Mouse (Mus musculus): ENCODE data around the gene Tacc2. TPM values are rescaled to one million over a fixed set of nuclear protein-coding genes. Genes with fewer than 3 reads are reported as not detected.
A peak's percentile ranks its signal among the peaks of the same experiment; 100 is the strongest.

The Tacc2 gene
- total and polyA plus RNA-seq, 2 experiments: 10.0 to 14.3 TPM

- DNase-seq (ENCODE audit: extremely low read depth, low read depth, low spot score): peak; percentile 75
- Histone ChIP-seq H3K4me1 (ENCODE audit: control insufficient read depth, insufficient read depth, low read length) (no peaks in the 10 kb centered on the region; the same call in 1 of the 2 replicates), H3K36me3 (ENCODE audit: control insufficient read depth, insufficient read depth, low read length) (no peaks in the 10 kb centered on the region), H3K27ac (replicated peaks; ENCODE audit: insufficient read depth, low read depth, low read length) (no peak overlapping the region), H3K79me2 (ENCODE audit: control insufficient read depth, insufficient read depth, low read length) (no peaks in the 10 kb centered on the region), H3K9ac (ENCODE audit: low read depth, low read length) (no peak overlapping the region), H3K27me3 (ENCODE audit: control insufficient read depth, insufficient read depth, low read length) (peaks cover 6% of the 10 kb centered on the region; the same call in 1 of the 2 replicates), H3K4me3 (ENCODE audit: insufficient read depth, low read depth, low read length) (no peak overlapping the region)
- 33% methylated on average over 4 of the region's 4 CpGs for WGBS
- TF ChIP-seq CTCF (IDR thresholded peaks at IDR 0.05; ENCODE audit: low read depth, low read length) (no peak), POLR2A (IDR thresholded peaks at IDR 0.05; ENCODE audit: extremely low read depth, insufficient read depth, low read length) (no peak)
These were observed 210.3 kb downstream of the Tacc2 start for GRCm38 (mm10) chr7:130787537-130787936.

GRCm38 (mm10) chr7:130788950-130789349, 211.7 kb downstream of the Tacc2 start:
- H3K4me1 ChIP-seq (ENCODE audit: control insufficient read depth, insufficient read depth, low read length): no peaks in the 10 kb centered on the region; the same call in 1 of the 2 replicates
- H3K4me3 ChIP-seq (ENCODE audit: insufficient read depth, low read depth, low read length): no peak overlapping the region
- no peaks in the 10 kb centered on the region for H3K79me2 ChIP-seq (ENCODE audit: control insufficient read depth, insufficient read depth, low read length)
- peaks cover 4% of the 10 kb centered on the region; the same call in 1 of the 2 replicates for H3K27me3 ChIP-seq (ENCODE audit: control insufficient read depth, insufficient read depth, low read length)
- H3K27ac ChIP-seq (replicated peaks; ENCODE audit: insufficient read depth, low read depth, low read length): no peak overlapping the region
- H3K36me3 ChIP-seq (ENCODE audit: control insufficient read depth, insufficient read depth, low read length): no peaks in the 10 kb centered on the region
- H3K9ac ChIP-seq (ENCODE audit: low read depth, low read length): no peak overlapping the region
- TF ChIP-seq CTCF (IDR thresholded peaks at IDR 0.05; ENCODE audit: low read depth, low read length): no peak
- TF ChIP-seq POLR2A (IDR thresholded peaks at IDR 0.05; ENCODE audit: extremely low read depth, insufficient read depth, low read length): no peak
- 89% methylated on average over 3 of the region's 3 CpGs for WGBS
- no peak for DNase-seq (ENCODE audit: extremely low read depth, low read depth, low spot score)

GRCm38 (mm10) chr7:130789456-130789855, 212.2 kb downstream of the Tacc2 start:
- H3K4me3 ChIP-seq (ENCODE audit: insufficient read depth, low read depth, low read length): no peak overlapping the region
- H3K4me1 ChIP-seq (ENCODE audit: control insufficient read depth, insufficient read depth, low read length): no peaks in the 10 kb centered on the region; the same call in 1 of the 2 replicates
- TF ChIP-seq POLR2A (IDR thresholded peaks at IDR 0.05; ENCODE audit: extremely low read depth, insufficient read depth, low read length): no peak
- TF ChIP-seq CTCF (IDR thresholded peaks at IDR 0.05; ENCODE audit: low read depth, low read length): no peak
- H3K9ac ChIP-seq (ENCODE audit: low read depth, low read length): no peak overlapping the region
- peak; percentile 25 for DNase-seq (ENCODE audit: extremely low read depth, low read depth, low spot score)
- no peaks in the 10 kb centered on the region for H3K36me3 ChIP-seq (ENCODE audit: control insufficient read depth, insufficient read depth, low read length)
- no peaks in the 10 kb centered on the region for H3K79me2 ChIP-seq (ENCODE audit: control insufficient read depth, insufficient read depth, low read length)
- WGBS: 36% methylated on average over 7 of the region's 7 CpGs
- no peak overlapping the region for H3K27ac ChIP-seq (replicated peaks; ENCODE audit: insufficient read depth, low read depth, low read length)
- H3K27me3 ChIP-seq (ENCODE audit: control insufficient read depth, insufficient read depth, low read length): peaks cover 4% of the 10 kb centered on the region; the same call in 1 of the 2 replicates

- H3K4me1 ChIP-seq (ENCODE audit: control insufficient read depth, insufficient read depth, low read length): no peaks in the 10 kb centered on the region
- TF ChIP-seq CTCF (IDR thresholded peaks at IDR 0.05; ENCODE audit: low read depth, low read length) (no peak), POLR2A (IDR thresholded peaks at IDR 0.05; ENCODE audit: extremely low read depth, insufficient read depth, low read length) (no peak)
- 83% methylated on average over 9 of the region's 9 CpGs for WGBS
- H3K27ac ChIP-seq (replicated peaks; ENCODE audit: insufficient read depth, low read depth, low read length): no peak overlapping the region
- H3K9ac ChIP-seq (ENCODE audit: low read depth, low read length): no peak overlapping the region
- H3K4me3 ChIP-seq (ENCODE audit: insufficient read depth, low read depth, low read length): no peak overlapping the region
- peaks cover 7% of the 10 kb centered on the region; the same call in 1 of the 2 replicates for H3K27me3 ChIP-seq (ENCODE audit: control insufficient read depth, insufficient read depth, low read length)
- no peak for DNase-seq (ENCODE audit: extremely low read depth, low read depth, low spot score)
- H3K36me3 ChIP-seq (ENCODE audit: control insufficient read depth, insufficient read depth, low read length): no peaks in the 10 kb centered on the region
- no peaks in the 10 kb centered on the region for H3K79me2 ChIP-seq (ENCODE audit: control insufficient read depth, insufficient read depth, low read length)
These were observed 216.4 kb downstream of the Tacc2 start for GRCm38 (mm10) chr7:130793671-130794070.

- DNase-seq (ENCODE audit: extremely low read depth, low read depth, low spot score): no peak
- Histone ChIP-seq H3K9ac (ENCODE audit: low read depth, low read length) (no peak overlapping the region), H3K4me1 (ENCODE audit: control insufficient read depth, insufficient read depth, low read length) (no peaks in the 10 kb centered on the region; the same call in 1 of the 2 replicates), H3K36me3 (ENCODE audit: control insufficient read depth, insufficient read depth, low read length) (no peaks in the 10 kb centered on the region), H3K79me2 (ENCODE audit: control insufficient read depth, insufficient read depth, low read length) (no peaks in the 10 kb centered on the region), H3K4me3 (ENCODE audit: insufficient read depth, low read depth, low read length) (no peak overlapping the region), H3K27ac (replicated peaks; ENCODE audit: insufficient read depth, low read depth, low read length) (no peak overlapping the region), H3K27me3 (ENCODE audit: control insufficient read depth, insufficient read depth, low read length) (peaks cover 5% of the 10 kb centered on the region; the same call in 1 of the 2 replicates)
- 85% methylated on average over 8 of the region's 8 CpGs for WGBS
- no peak for TF ChIP-seq CTCF (IDR thresholded peaks at IDR 0.05; ENCODE audit: low read depth, low read length)
- no peak for TF ChIP-seq POLR2A (IDR thresholded peaks at IDR 0.05; ENCODE audit: extremely low read depth, insufficient read depth, low read length)
These were observed 219.5 kb downstream of the Tacc2 start for GRCm38 (mm10) chr7:130796786-130797185.

GRCm38 (mm10) chr7:130797524-130797923, 220.3 kb downstream of the Tacc2 start:
- Histone ChIP-seq H3K4me1 (ENCODE audit: control insufficient read depth, insufficient read depth, low read length) (no peaks in the 10 kb centered on the region; the same call in 1 of the 2 replicates), H3K27ac (replicated peaks; ENCODE audit: insufficient read depth, low read depth, low read length) (no peak overlapping the region), H3K79me2 (ENCODE audit: control insufficient read depth, insufficient read depth, low read length) (no peaks in the 10 kb centered on the region), H3K27me3 (ENCODE audit: control insufficient read depth, insufficient read depth, low read length) (peaks cover 3% of the 10 kb centered on the region; the same call in 1 of the 2 replicates), H3K4me3 (ENCODE audit: insufficient read depth, low read depth, low read length) (no peak overlapping the region), H3K36me3 (ENCODE audit: control insufficient read depth, insufficient read depth, low read length) (no peaks in the 10 kb centered on the region), H3K9ac (ENCODE audit: low read depth, low read length) (no peak overlapping the region)
- 93% methylated on average over 6 of the region's 6 CpGs for WGBS
- DNase-seq (ENCODE audit: extremely low read depth, low read depth, low spot score): no peak
- TF ChIP-seq POLR2A (IDR thresholded peaks at IDR 0.05; ENCODE audit: extremely low read depth, insufficient read depth, low read length): no peak
- TF ChIP-seq CTCF (IDR thresholded peaks at IDR 0.05; ENCODE audit: low read depth, low read length): no peak

All from liver, adult 2 months (tissue).